Mouse (Mus musculus) liver, embryonic 11.5 days (tissue): ENCODE measurements around the gene Eif3l. TPM values are rescaled to one million over a fixed set of nuclear protein-coding genes. Genes with fewer than 3 reads are reported as not detected.

Experiments used
- ATAC-seq: fragments of 200-750 bp; cut with Nextera tagmentation; replicated peaks from 2 replicates; pipeline ENCODE4 v1.8.0; 2017; ENCODE audit warnings: moderate number of reproducible peaks, mild to moderate bottlenecking, moderate TSS enrichment, moderate library complexity; ENCODE audit not compliant: low FRiP score
- DNase-seq: peaks from one replicate; pipeline ENCODE4 v3.0.0-alpha.2; 2017; ENCODE audit warnings: low spot score
- H3K27ac ChIP-seq: fragments of 300-500 bp; sonication (generic); 2 replicates; pipeline ENCODE4 v1.5.1; 2014; ENCODE audit warnings: mild to moderate bottlenecking, low read depth, low read length, control low read depth
- H3K27me3 ChIP-seq: fragments of 300-500 bp; sonication (generic); replicated peaks from 2 replicates; pipeline ENCODE4 v1.6.1; 2014; ENCODE audit warnings: low read length, mixed read lengths; ENCODE audit not compliant: control insufficient read depth, insufficient read depth
- H3K36me3 ChIP-seq: fragments of 300-500 bp; sonication (generic); 2 replicates; pipeline ENCODE4 v1.6.1; 2014; ENCODE audit warnings: mild to moderate bottlenecking, low read length, moderate library complexity, mixed read lengths; ENCODE audit not compliant: control insufficient read depth, insufficient read depth
- H3K4me1 ChIP-seq: fragments of 300-500 bp; sonication (generic); replicated peaks from 2 replicates; pipeline ENCODE4 v1.6.1; 2014; ENCODE audit warnings: low read length, mixed read lengths; ENCODE audit not compliant: control insufficient read depth, insufficient read depth
- H3K4me2 ChIP-seq: fragments of 300-500 bp; sonication (generic); 2 replicates; pipeline ENCODE4 v1.6.1; 2014; ENCODE audit warnings: mild to moderate bottlenecking, control low read depth, moderate library complexity
- H3K4me3 ChIP-seq: fragments of 300-500 bp; sonication (generic); 2 replicates; pipeline ENCODE4 v1.5.1; 2014; ENCODE audit warnings: low read depth, low read length, control low read depth
- H3K9ac ChIP-seq: fragments of 300-500 bp; sonication (generic); 2 replicates; pipeline ENCODE4 v1.6.1; 2014; ENCODE audit warnings: low read depth, low read length, control low read depth
- H3K9me3 ChIP-seq: fragments of 300-500 bp; sonication (generic); 2 replicates; pipeline ENCODE4 v1.6.1; 2016; ENCODE audit warnings: low read length, inconsistent platforms, mixed read lengths; ENCODE audit not compliant: control insufficient read depth
- WGBS: fragments of 180-500 bp; shearing (Covaris S2); extraction: QIAGEN DNeasy Blood & Tissue Kit; methylation state at CpG from one replicate; pipeline ENCODE4 v1.1.7; 2014; 5-methylcytosine and 5-hydroxymethylcytosine counted together
- polyA plus RNA-seq: library from polyadenylated mRNA; unstranded; fragments of >200 nt; fragmentation: Nextera tagmentation; extraction: Ambion mirVana; gene quantifications from 2 replicates; pipeline ENCODE4 v1.2.1, GENCODE M21; 2014

Eif3l gene
- polyA plus RNA-seq, 1 experiment from 2014 or later, result 257 TPM

GRCm38 (mm10) chr15:79141566-79141917 lies 66.6 kb downstream of the Eif3l start:
- Histone ChIP-seq H3K9me3 (no peaks in the 10 kb centered on the region), H3K4me3 (peak overlapping the region; percentile 95), H3K9ac (peak overlapping the region; percentile 98), H3K4me1 (peaks cover 10% of the 10 kb centered on the region), H3K4me2 (peak overlapping the region; percentile 99), H3K27ac (peak overlapping the region; percentile 66), H3K36me3 (peaks cover 12% of the 10 kb centered on the region), H3K27me3 (no peaks in the 10 kb centered on the region)
- WGBS, result under 1% methylated on average over 7 of the region's 7 CpGs
- ATAC-seq (peak; percentile 37), DNase-seq (no peak)

GRCm38 (mm10) chr15:79143316-79143715 lies 68.3 kb downstream of the Eif3l start:
- Histone ChIP-seq H3K27me3 (no peaks in the 10 kb centered on the region), H3K9me3 (no peaks in the 10 kb centered on the region), H3K4me3 (no peak overlapping the region), H3K4me2 (no peak overlapping the region), H3K36me3 (peaks cover 24% of the 10 kb centered on the region), H3K9ac (no peak overlapping the region), H3K4me1 (peaks cover 10% of the 10 kb centered on the region), H3K27ac (no peak overlapping the region)
- DNase-seq (no peak), ATAC-seq (no peak)
- WGBS, result 85% methylated on average over 12 of the region's 12 CpGs

Other genes starting within 250 kb of the Eif3l start
- 21.9 and 23.9 TPM in 2 replicates for gene Cdc42ep1, start 232.6 kb upstream of the Eif3l start, polyA plus RNA-seq
- gene Lgals2, start 219.7 kb upstream of the Eif3l start, polyA plus RNA-seq, result 6.9 and 11.4 TPM in 2 replicates
- 40.8 and 43.0 TPM in 2 replicates for gene Gga1, start 198.0 kb upstream of the Eif3l start, polyA plus RNA-seq
- 0.55 and 0.99 TPM in 2 replicates for gene Gm49510, start 175.5 kb upstream of the Eif3l start, polyA plus RNA-seq
- gene Sh3bp1, start 175.4 kb upstream of the Eif3l start, polyA plus RNA-seq, result 69.4 and 70.3 TPM in 2 replicates
- 23.7 and 23.8 TPM in 2 replicates for gene Pdxp, start 161.3 kb upstream of the Eif3l start, polyA plus RNA-seq
- 761 and 837 TPM in 2 replicates for gene Lgals1, start 148.5 kb upstream of the Eif3l start, polyA plus RNA-seq
- gene Nol12, start 140.2 kb upstream of the Eif3l start, polyA plus RNA-seq, result 69.6 and 75.3 TPM in 2 replicates
- gene Triobp, start 127.5 kb upstream of the Eif3l start, polyA plus RNA-seq, result 46.7 and 50.7 TPM in 2 replicates
- 124 and 138 TPM in 2 replicates for gene H1f0, start 46.7 kb upstream of the Eif3l start, polyA plus RNA-seq
- 0.22 and 0.34 TPM in 2 replicates for gene Galr3, start 33.3 kb upstream of the Eif3l start, polyA plus RNA-seq
- gene Ankrd54, start 12.3 kb upstream of the Eif3l start, polyA plus RNA-seq, result 57.2 and 61.5 TPM in 2 replicates
- 4.1 and 5.7 TPM in 2 replicates for gene Micall1, start 33.7 kb downstream of the Eif3l start, polyA plus RNA-seq
- gene Polr2f, start 65.8 kb downstream of the Eif3l start, polyA plus RNA-seq, result 432 and 463 TPM in 2 replicates
- gene 1700088E04Rik, start 66.1 kb downstream of the Eif3l start, polyA plus RNA-seq, result 1.8 and 2.2 TPM in 2 replicates
- 0.81 and 0.84 TPM in 2 replicates for gene Sox10, start 90.1 kb downstream of the Eif3l start, polyA plus RNA-seq
- 13.5 and 18.0 TPM in 2 replicates for gene Pick1, start 154.0 kb downstream of the Eif3l start, polyA plus RNA-seq
- gene Gm49486, start 154.2 kb downstream of the Eif3l start, polyA plus RNA-seq, result 0.10 TPM in 1 of 2 replicates, not detected in the other
- 0.12 TPM in 1 of 2 replicates, not detected in the other for gene Slc16a8, start 179.6 kb downstream of the Eif3l start, polyA plus RNA-seq
- 2.9 and 4.6 TPM in 2 replicates for gene Baiap2l2, start 210.4 kb downstream of the Eif3l start, polyA plus RNA-seq